Mouse (Mus musculus) embryonic facial prominence, embryonic 14.5 days (tissue): ENCODE data around the gene Cpt1a. TPM values are rescaled to one million over a fixed set of nuclear protein-coding genes. Genes with fewer than 3 reads are reported as not detected.
A peak's percentile ranks its signal among the peaks of the same experiment; 100 is the strongest.

Experiments
- ATAC-seq: fragments of 200-750 bp; cut with Nextera tagmentation; 2 replicates; pipeline ENCODE4 v1.8.0; 2017; ENCODE audit warnings: low read depth, moderate number of reproducible peaks, moderate TSS enrichment
- DNase-seq: peaks from one replicate; pipeline ENCODE4 v3.0.0-alpha.2; 2015; ENCODE audit warnings: low spot score
- H3K27ac ChIP-seq: fragments of 300-500 bp; sonication (generic); replicated peaks from 2 replicates; pipeline ENCODE4 v1.5.1; 2014; ENCODE audit warnings: low read depth, mild to moderate bottlenecking, low read length, moderate library complexity
- H3K27me3 ChIP-seq: fragments of 300-500 bp; sonication (generic); replicated peaks from 2 replicates; pipeline ENCODE4 v1.6.1; 2014; ENCODE audit warnings: low read length; ENCODE audit not compliant: control insufficient read depth, insufficient read depth
- H3K36me3 ChIP-seq: fragments of 300-500 bp; sonication (generic); 2 replicates; pipeline ENCODE4 v1.6.1; 2014; ENCODE audit warnings: low read length, mixed read lengths; ENCODE audit not compliant: control insufficient read depth, insufficient read depth
- H3K4me1 ChIP-seq: fragments of 300-500 bp; sonication (generic); 2 replicates; pipeline ENCODE4 v1.6.1; 2014; ENCODE audit warnings: antibody characterized with exemption, low read length; ENCODE audit not compliant: control insufficient read depth, insufficient read depth
- H3K4me2 ChIP-seq: fragments of 300-500 bp; sonication (generic); 2 replicates; pipeline ENCODE4 v1.6.1; 2014; ENCODE audit warnings: low read depth, mild to moderate bottlenecking, low read length, moderate library complexity, mixed read lengths
- H3K4me3 ChIP-seq: fragments of 300-500 bp; sonication (generic); 2 replicates; pipeline ENCODE4 v1.5.1; 2014; ENCODE audit warnings: low read depth, mild to moderate bottlenecking, low read length
- H3K9ac ChIP-seq: fragments of 300-500 bp; sonication (generic); 2 replicates; pipeline ENCODE4 v1.6.1; 2014; ENCODE audit warnings: low read depth, mild to moderate bottlenecking, low read length, moderate library complexity, mixed read lengths
- H3K9me3 ChIP-seq: fragments of 300-500 bp; sonication (generic); 2 replicates; pipeline ENCODE4 v1.6.1; 2016; ENCODE audit warnings: low read length; ENCODE audit not compliant: control insufficient read depth
- WGBS: fragments of 180-500 bp; shearing (Covaris S2); extraction: QIAGEN DNeasy Blood & Tissue Kit; methylation state at CpG from one replicate; pipeline ENCODE4 v1.1.7; 2014; 5-methylcytosine and 5-hydroxymethylcytosine counted together
- microRNA-seq: library from miRNA; unstranded; fragments of <30 nt; microRNA quantifications from one replicate; pipeline ENCODE4, GENCODE M21; 2016; ENCODE audit warnings: borderline number of aligned reads
- polyA plus RNA-seq: library from polyadenylated mRNA; unstranded; fragments of >200 nt; fragmentation: Nextera tagmentation; extraction: Ambion mirVana; gene quantifications from 2 replicates; pipeline ENCODE4 v1.2.1, GENCODE M21; 2014

Cpt1a gene
- polyA plus RNA-seq, 1 experiment from 2014 or later = 16.5 TPM

GRCm38 (mm10) chr19:3431969-3432368 lies 109.8 kb downstream of the Cpt1a start:
- no peaks in the 10 kb centered on the region for H3K27me3 ChIP-seq
- no peaks in the 10 kb centered on the region for H3K36me3 ChIP-seq
- no peak for DNase-seq
- H3K9me3 ChIP-seq = no peaks in the 10 kb centered on the region
- H3K4me3 ChIP-seq = no peak overlapping the region
- WGBS = 74% methylated on average over 1 of the region's 2 CpGs
- H3K9ac ChIP-seq = no peak overlapping the region
- no peak for ATAC-seq
- H3K4me2 ChIP-seq = no peak overlapping the region
- H3K4me1 ChIP-seq = no peaks in the 10 kb centered on the region
- H3K27ac ChIP-seq = no peak overlapping the region

- Histone ChIP-seq H3K36me3 (no peaks in the 10 kb centered on the region), H3K4me3 (no peak overlapping the region), H3K9ac (no peak overlapping the region), H3K9me3 (no peaks in the 10 kb centered on the region), H3K27ac (no peak overlapping the region), H3K27me3 (no peaks in the 10 kb centered on the region), H3K4me1 (no peaks in the 10 kb centered on the region), H3K4me2 (no peak overlapping the region)
- WGBS = 31% methylated on average over 4 of the region's 4 CpGs
- peak; percentile 54 for DNase-seq
- peak; percentile 50; the same call in 1 of the 2 replicates for ATAC-seq
Measured at GRCm38 (mm10) chr19:3434124-3434523, 112.0 kb downstream of the Cpt1a start.

GRCm38 (mm10) chr19:3434641-3435040 lies 112.5 kb downstream of the Cpt1a start:
- no peak for DNase-seq
- Histone ChIP-seq H3K4me1 (no peaks in the 10 kb centered on the region), H3K9ac (no peak overlapping the region), H3K9me3 (no peaks in the 10 kb centered on the region), H3K4me3 (no peak overlapping the region), H3K4me2 (no peak overlapping the region), H3K27ac (no peak overlapping the region), H3K27me3 (no peaks in the 10 kb centered on the region), H3K36me3 (no peaks in the 10 kb centered on the region)
- ATAC-seq = no peak
- WGBS = 40% methylated on average over 4 of the region's 4 CpGs

Small RNA genes within 50 kb of the gene (microRNA-seq; reads per million reads assigned to microRNA genes)
- not detected for gene Mir6984

Other genes with a start within 250 kb of the Cpt1a start
- gene Mrpl21, start 39.4 kb upstream of the Cpt1a start, polyA plus RNA-seq = 110 and 116 TPM in 2 replicates
- gene Ighmbp2, start 39.3 kb upstream of the Cpt1a start, polyA plus RNA-seq = 8.1 and 8.6 TPM in 2 replicates
- 0.29 and 0.35 TPM in 2 replicates for gene Tesmin, start 66.5 kb downstream of the Cpt1a start, polyA plus RNA-seq
- gene Gal, start 92.2 kb downstream of the Cpt1a start, polyA plus RNA-seq = 9.9 and 15.2 TPM in 2 replicates